Mouse (Mus musculus) gastrocnemius, postnatal 4 days (tissue): Measurements from ENCODE around the gene Rexo5. TPM values are rescaled to one million over a fixed set of nuclear protein-coding genes. Genes with fewer than 3 reads are reported as not detected.

Experiments
- DNase-seq, 2 experiments: peaks; one replicate each; pipeline ENCODE4 v3.0.0; 2021 to 2022; ENCODE audit warnings: low spot score in 2 of 2, mixed read lengths in 2 of 2
- total RNA-seq, 2 experiments: library from RNA; stranded (reverse); gene quantifications; 2 replicates each; pipeline ENCODE4 v1.2.3; 2021

Rexo5 gene
- total RNA-seq, 2 experiments from 2014 or later: 6.6 to 7.0 TPM

DNA sequence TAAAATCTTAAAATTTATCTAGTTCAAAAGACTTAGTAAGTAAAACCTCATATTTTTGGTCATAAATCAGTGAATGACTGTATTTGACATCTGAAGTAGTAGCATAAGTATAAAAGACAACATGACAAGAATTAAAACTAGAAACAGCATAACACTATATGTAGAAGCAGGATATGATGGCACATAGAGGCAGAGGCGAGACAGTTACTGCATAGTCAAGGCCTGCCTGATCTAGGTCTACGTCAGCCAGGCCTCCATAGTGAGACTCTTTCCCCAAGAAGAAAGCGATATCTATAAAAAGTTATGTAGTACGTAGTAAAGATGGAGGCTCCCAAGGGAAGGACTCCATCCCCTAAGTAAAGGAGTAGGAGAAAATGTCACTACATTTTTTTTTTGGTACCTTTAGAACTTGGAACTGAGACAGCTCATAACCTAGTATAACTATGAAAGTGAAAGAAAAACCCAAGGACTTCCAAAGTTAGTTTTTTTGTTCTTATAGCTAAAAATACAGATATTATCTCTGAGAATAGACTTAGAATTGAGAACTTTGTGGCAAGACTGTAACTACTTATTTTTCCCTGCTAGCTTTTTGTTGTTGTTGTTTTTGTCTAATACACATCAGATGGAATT is 48.1 kb downstream of the Rexo5 start:
- DNase-seq: no peak

DNA sequence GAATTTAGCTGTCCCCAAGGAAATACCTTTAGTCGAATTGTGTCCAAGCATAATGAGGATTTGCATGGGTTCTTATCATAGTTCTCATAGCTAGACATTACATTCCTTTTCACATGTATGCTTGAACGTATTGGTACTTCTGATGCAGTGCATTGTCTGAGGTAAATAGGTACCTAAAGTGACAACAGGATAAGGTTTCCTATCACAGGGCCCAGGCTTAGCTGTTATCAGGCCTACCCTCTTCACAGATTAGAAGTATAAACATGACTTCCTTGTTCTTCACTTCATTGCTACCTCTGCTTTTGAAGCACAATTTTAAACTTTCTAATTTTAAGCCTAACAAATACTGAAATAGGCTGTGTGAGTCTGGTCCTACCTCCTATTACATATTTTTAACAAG is 51.7 kb downstream of the Rexo5 start:
- no peak for DNase-seq

DNA sequence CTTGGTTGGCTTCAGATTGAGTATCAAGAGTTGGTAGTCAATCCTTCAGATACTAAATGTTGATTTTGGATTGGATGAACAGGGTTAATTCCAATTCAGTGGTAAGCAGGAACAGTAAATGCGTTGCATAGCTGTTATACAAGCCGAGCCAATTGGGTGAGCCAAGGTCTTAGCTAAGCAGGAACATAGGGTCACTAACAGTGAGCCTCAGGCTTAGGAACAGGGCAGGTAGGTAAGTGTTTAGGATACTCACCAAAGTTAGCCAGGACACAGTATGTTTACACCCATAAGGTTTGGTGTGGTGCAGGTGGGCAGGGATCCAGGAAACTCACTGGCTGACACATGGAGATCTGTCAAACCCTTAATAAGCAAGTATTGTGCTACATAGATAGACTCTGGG is 53.6 kb downstream of the Rexo5 start:
- DNase-seq: no peak

DNA sequence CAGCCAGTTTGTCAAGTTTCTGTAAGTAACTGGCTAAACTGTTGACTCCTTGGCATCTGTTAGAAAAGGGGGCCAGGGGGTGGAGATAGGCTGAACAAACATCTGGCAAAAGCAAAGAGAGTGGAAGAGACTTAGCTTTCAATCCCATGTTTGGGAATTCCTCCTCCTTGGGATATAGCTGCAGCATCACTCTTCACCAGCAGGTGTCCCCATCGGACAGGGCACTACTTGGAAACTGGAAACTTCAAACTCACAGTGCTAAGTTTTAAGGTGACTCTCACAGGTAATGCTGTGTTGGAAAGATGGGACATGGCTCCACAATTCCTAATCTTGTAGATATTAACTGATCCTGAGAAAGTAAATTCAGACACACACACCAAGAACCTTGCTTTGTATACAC is 55.3 kb downstream of the Rexo5 start:
- DNase-seq: peak in 1 of 2 experiments; percentile 57

DNA sequence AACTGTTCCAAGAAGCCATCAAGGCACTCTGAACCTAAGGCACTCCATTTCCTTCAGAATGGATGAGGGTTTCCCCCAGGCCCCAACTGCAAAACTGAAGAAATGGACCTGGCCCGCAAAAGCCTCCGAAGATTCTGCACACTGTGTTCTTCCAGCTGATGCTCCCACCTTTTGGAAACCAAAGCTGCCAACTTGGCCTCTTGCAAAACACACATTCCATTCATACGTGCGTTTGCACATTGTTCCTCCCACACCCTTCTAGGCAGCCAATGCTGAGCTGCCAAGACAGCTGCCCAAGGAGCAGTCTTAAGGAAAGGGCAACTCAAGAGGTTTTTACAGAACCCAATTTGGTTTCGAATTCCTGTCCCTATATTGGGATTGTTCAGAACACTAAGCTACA is 56.9 kb downstream of the Rexo5 start:
- DNase-seq: no peak

DNA sequence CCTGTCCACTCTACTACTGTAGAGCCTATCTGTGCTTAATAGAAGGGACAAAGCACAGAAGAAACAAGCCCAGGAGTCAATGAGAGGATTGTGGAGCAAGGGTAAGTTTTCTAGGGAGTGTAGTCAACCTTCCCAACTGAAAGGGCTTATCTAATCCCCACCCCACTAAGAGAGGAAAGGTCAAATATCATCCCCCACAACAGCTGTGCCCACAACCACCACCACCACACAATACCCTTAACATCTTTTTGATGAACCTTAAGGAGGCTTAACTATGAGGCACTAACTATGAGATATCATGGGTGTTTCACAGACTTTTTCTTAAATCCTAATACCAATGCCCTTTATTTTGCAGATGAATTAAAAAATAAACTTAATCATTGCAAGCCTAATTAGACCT is 58.7 kb downstream of the Rexo5 start:
- no peak for DNase-seq

DNA sequence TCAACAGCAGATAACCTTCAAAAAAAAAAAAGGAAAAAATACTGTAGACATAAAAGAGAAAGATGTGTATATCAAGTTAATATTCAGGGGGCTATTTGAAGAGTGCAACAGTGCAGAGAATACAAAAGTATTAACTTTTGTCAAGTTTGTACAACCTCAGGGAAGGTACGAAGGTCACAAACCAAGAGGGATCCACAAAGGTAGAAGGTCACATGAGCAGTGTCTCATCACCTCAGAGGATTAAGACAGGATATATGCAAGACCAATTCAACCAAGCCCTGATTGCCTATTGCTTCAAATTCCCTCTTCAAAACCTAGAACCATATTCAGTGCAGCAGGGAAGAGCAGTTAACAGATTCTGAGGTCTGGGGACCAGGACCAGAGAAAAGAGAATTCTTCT is 59.4 kb downstream of the Rexo5 start:
- no peak for DNase-seq

DNA sequence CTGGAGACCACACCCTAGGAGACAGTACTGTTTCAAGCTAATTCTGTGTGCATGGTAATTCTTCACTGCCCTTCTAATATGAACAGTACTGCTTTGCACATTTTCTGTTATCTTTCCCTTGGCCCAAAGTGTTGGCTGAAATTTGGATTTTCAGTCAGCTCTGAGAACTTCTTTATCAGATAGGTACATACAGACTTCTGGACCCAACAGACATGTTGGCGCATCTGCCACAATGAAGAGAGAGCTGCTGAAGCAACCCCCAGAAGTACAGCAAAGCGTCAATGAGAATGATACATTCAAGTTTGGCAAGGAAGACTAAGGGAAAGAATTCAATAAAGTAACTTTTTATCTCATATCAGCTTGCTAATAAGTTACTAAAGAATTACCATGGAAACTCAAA is 60.6 kb downstream of the Rexo5 start:
- DNase-seq: no peak

DNA sequence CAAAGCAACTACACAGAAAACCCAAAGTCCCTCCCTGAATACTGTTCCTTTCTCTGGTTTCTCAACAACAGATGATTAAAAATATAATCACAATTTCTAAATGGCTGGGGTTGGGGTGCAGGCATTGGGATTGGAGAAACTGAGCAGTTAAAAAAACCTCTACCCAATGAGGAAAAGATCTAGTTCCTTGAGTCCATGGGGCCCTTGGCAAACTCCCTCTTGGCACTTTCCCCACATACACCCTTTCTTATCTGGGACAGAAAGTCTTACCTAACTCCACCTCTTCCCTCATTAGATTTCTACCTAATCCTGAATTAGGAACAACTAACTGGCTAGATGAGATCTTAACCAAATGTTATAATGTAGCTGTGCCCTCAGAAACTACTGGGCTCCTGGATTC is 61.2 kb downstream of the Rexo5 start:
- no peak for DNase-seq

DNA sequence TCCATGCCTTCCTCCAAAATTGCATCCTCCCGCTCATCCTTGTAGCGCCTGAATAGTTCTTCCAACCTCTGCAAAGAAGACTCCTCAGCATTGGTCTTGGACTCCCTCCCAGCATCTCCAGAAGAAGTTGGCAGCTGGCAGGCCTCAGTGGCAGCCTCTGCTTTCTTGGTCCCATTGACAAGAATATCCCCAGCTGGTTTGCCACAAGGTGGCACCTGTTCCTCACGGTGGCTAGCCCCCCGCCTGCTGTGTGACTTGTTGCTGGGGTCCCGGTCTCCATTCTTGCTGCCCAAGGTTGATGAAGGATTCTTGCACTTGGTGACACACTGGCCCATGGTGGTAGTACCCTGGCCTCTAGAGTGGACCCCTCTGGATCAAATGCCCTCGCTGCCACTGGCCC is 65.7 kb downstream of the Rexo5 start:
- DNase-seq: no peak

DNA sequence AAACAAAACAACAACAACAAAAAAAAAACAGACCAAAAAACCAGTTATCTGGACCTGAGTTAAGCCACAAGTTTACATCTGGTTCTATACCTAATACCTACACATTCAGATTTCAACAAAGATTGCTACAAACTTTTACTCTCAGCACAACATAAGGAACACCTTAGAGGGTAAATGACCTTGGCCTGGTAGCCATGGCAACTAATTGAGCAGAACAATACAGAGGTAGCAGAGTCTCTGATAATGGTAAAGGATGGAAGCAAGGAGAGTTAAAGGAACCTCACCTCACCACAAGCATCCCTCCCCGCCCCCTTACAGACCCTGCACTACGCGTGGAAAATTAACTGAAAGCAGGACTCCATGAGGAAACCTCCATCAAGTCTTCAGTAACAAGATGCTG is 66.3 kb downstream of the Rexo5 start:
- no peak for DNase-seq

DNA sequence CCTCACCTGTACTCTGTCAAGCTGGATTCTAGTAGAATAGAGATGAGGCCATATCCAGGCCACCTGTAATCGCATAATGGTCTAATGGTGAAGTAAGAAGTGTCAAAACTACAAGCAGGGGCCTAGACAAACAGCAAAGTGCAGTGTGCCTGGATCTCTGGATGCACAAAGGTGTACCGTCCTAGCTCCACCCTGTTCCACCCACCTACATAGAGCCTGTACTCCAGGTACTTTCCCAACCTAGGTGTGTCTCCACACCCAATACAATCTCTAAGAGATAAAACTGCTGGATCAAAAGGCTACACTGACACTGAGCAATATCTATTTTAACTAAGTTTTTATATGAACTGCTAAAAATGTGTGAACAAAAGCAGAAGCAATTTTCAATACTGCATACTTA is 66.7 kb downstream of the Rexo5 start:
- no peak for DNase-seq

DNA sequence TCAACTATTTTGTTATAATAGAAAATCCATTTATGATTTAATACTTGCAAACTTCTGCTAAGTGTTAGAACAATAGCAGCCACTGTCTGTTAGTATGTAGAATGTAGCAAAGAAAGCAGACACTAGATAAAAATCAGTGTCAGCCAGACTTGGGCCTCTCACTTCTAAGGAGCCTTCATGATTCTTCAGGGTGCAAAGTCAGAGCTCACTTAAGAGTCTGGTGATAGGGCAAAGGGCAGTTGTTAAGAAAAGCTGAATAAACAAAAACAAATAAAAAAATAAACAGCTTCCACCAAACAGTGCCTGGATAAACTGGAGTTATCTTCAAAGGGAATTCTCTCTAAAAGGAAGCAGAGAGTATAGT is 67.1 kb downstream of the Rexo5 start:
- DNase-seq: no peak

DNA sequence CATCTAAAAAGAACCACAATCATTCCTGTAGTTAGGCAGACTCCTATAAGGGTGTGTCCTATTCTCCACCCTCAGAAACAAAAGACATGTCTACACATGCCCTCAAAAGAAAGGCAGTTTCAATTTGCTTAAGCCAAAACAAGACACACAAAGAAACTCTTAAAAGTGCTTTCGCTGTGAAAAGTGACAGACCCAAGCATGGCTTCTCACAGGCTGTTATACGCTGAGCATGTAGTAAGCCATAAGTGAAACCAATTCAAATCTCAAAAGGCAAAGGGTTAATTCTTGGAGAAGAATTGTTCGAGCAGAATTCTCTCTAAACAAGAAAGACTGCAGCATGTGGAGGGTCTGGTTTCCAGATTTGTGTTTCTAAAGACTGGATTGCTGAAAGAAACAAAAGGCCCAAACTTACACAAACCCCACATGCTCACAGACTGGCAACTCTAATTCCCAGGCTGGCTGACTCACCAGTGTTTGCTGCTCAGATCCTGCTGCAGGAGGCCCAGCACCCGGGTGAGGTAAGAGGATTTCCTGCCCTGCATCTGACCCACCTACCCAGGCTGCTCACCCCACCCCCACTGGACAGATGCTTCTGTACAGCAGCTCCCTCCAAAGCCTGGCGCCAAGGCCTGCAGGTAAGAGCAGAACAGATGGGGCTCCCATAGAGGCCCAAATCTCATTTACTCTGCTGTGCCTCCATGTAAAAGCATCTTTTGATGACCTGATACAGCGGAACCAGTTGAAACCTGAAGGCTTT is 67.7 kb downstream of the Rexo5 start:
- DNase-seq: peak in 1 of 2 experiments; percentile 27

DNA sequence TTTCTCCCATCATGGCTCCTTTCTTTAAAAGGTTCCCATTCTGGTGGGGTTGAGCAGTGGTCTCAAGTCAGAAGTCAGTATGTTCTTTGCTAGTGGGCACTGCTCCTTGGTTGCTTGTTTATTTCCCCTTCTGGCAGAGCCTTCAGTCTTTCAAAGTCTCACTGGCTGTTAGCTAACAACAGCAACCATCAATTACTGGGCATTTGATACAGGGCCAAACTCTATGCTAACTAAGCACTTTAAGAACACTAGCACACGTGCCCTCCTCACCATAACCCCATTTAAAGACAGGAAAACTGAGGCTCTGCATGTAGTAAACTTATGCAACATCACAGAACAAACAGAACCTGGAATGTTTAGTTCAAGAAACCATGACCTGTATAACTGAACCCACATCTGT is 68.4 kb downstream of the Rexo5 start:
- DNase-seq: no peak

DNA sequence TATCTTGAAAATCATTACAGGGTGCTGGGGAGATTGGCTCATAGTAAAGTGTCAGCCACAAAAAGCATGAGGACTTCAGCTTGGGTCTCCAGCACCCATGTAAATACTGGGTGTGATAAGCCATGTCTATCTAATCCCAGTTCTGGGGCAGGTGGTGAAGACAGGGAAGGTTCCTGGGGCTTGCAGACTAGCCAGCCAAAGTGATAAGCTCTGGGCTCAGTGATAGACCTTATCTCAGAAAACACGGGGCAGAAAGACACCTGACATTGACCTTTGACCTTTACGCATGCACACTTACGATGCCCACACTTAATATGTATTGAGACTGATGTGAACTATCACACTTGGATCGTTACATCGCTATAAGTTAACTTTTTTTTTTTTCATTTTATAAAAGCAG is 70.7 kb downstream of the Rexo5 start:
- no peak for DNase-seq

DNA sequence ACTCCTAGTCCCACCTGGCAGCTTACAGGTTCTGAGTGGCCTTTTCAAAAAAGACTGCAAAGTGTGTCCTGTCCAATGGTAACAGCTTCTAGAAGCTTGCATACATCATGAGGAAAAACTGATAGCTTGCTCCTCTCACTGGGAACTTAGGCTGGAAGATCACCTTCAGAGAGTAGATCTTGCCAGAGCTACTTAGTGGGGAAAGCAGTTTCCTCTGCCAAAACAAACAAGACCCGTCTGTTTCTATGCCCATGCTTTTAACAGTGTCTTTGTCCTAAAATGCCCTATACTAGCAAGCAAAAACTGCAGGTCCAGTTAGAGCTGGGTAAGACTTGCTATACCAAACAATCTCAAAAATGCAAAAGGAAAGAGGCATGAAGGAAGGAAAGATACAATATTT is 72.3 kb downstream of the Rexo5 start:
- DNase-seq: no peak

DNA sequence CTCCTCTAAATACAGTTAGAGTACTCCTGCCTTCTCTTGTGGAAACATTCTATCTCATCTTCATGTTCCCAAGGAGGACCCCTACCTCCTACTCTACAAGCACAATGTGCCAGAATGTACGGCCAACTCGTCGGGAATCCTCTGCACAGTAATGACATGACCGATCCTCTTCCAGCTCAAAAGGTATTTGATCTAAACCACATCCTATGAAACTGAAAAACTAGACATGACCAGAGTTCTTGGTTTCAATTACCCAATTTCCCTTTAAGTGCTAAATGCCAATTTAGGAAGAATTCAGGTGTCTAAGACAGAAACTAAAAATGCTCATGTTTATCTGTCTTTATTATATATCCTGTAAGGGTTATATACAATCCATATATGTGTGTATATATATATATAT is 78.4 kb downstream of the Rexo5 start:
- no peak for DNase-seq

DNA sequence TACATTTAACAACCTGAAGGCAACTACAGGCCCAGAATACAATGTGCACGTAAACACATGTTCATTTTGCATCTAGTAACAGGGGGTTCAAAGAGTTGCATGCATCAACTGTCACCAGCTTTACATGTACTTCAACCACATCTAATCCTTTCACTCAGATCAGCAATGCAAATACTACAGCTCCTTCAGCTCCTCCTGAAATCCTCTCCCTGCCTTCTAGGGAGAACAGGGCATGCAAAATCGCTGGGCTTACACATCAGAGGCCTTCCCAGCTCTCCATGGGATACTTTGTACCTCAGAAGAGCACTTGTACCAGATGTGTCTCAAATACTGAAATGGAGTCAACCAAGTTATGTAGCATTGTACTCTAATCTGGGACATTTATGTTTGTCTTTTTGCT is 79.2 kb downstream of the Rexo5 start:
- no peak for DNase-seq

DNA sequence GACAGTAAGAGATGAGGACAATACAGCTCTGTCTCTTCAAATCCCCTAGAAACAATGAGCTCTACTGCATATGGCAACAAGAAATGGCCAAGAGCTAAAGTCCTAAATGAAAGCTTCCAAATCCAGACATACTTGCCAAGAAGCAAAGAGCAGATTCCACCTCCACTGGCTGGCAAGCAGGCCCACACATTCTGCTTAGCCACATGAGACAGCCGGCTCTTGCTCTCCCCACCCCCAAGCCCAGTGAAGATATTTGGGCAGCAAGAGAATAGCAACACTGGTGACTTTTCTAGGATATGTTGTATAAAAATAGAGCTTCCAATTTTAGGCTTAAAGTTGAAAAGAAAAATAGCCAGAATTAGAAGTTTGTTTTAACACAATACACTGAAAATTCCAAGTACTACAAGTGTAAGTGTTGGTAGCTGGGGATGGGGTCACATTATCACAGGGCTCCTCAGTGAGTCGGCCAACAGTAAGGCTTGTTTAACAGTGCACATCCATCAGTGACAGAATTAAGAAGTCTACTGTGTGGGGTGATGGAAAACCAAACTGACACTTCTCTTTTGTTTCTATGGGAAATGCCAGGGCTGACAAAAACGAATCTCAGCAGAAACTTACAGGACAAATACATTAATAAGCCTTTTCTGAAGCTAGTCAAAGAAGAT is 82.1 kb downstream of the Rexo5 start:
- no peak for DNase-seq

DNA sequence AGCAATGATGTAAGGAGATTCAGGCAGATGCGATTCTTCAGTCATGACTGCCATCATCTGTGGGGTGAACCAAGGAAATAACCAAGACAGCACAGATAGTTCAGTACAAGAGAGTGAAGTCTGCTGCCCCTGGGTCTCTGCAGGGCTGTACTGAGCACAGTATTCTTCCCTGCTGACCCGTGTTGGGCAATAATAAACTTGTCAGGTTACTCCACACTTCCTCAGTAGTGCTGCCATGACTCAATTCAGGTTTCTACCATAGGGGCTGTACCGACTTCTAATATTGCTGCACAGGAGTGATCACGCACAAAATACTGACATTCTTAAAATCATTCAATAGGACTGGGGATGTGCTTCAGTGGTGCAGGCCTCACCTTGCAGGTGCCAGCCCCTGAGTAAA is 85.4 kb downstream of the Rexo5 start:
- no peak for DNase-seq

DNA sequence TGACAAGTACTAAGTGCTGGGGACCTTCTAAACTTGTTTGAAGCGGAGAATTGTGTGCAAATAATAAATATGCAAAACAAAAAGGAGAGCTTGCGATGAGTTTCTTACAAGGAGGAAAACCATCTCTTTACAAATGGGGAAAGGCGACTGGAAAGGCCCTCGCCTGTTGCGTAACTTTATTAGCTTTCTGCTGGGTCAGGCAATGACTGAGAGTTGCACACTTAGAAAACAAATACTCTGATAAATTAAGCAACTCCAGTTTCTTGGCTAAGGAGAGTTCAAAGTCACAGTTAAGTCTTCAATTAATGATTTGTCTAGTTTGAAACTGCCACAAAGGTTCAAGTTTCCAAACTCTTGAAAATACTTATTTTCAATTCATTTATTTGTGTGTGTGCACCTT is 86.5 kb downstream of the Rexo5 start:
- no peak for DNase-seq

DNA sequence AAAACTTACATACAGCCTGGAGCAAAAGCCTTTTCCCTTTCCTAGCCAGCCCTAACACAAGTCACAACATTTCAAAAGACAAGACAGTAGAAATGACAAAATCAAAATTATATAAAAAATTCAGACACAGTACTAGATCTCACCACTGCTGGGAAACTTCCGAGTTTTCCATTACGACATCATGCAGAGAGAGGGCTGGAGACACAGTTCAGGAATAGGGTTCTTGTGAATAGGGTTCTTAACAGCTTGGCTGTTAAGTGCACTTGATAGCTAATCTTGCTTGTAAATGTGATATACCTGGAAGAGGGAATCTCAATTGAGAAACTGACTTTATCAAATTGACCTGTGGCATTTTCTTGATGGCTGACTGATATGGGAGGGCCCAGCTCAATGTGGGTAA is 87.4 kb downstream of the Rexo5 start:
- DNase-seq: no peak
